Mouse (Mus musculus): ENCODE measurements around the gene Manbal. TPM values are rescaled to one million over a fixed set of nuclear protein-coding genes. Genes with fewer than 3 reads are reported as not detected.

Manbal gene
- polyA plus RNA-seq, 1 experiment from 2014 or later: 85.3 TPM

- H3K4me3 ChIP-seq (ENCODE audit: low read length): peak overlapping the region; percentile 85
- 2% methylated on average over 29 of the region's 98 CpGs for WGBS
- H3K36me3 ChIP-seq (ENCODE audit: control insufficient read depth, insufficient read depth, low read length): peaks cover 5% of the 10 kb centered on the region; the same call in 1 of the 2 replicates
- peak overlapping the region; percentile 92 for H3K27ac ChIP-seq (ENCODE audit: low read length)
- peak overlapping the region; percentile 79 for H3K4me2 ChIP-seq (ENCODE audit: low read depth, low read length)
- peaks cover 37% of the 10 kb centered on the region for H3K4me1 ChIP-seq (replicated peaks; ENCODE audit: control insufficient read depth, insufficient read depth, low read length)
- no peaks in the 10 kb centered on the region for H3K9me3 ChIP-seq (ENCODE audit: control insufficient read depth, low read length)
- ATAC-seq (ENCODE audit: low read depth): peak; percentile 20; the same call in 1 of the 2 replicates
- no peaks in the 10 kb centered on the region for H3K27me3 ChIP-seq (ENCODE audit: control insufficient read depth, insufficient read depth, low read depth, low read length)
- peak overlapping the region; percentile 99 for H3K9ac ChIP-seq (ENCODE audit: low read length)
These were observed 56.9 kb downstream of the Manbal start for GRCm38 (mm10) chr2:157424126-157424903.

GRCm38 (mm10) chr2:157424904-157425642 lies 57.7 kb downstream of the Manbal start:
- Histone ChIP-seq H3K27ac (ENCODE audit: low read length) (peak overlapping the region; percentile 92), H3K36me3 (ENCODE audit: control insufficient read depth, insufficient read depth, low read length) (peaks cover 5% of the 10 kb centered on the region; the same call in 1 of the 2 replicates), H3K27me3 (ENCODE audit: control insufficient read depth, insufficient read depth, low read depth, low read length) (no peaks in the 10 kb centered on the region), H3K9me3 (ENCODE audit: control insufficient read depth, low read length) (no peaks in the 10 kb centered on the region), H3K4me3 (ENCODE audit: low read length) (peak overlapping the region; percentile 85), H3K4me1 (replicated peaks; ENCODE audit: control insufficient read depth, insufficient read depth, low read length) (peaks cover 33% of the 10 kb centered on the region), H3K9ac (ENCODE audit: low read length) (peak overlapping the region; percentile 99), H3K4me2 (ENCODE audit: low read depth, low read length) (peak overlapping the region; percentile 79)
- WGBS: 44% methylated on average over 16 of the region's 16 CpGs
- ATAC-seq (ENCODE audit: low read depth): no peak

GRCm38 (mm10) chr2:157425643-157425988 lies 58.2 kb downstream of the Manbal start:
- Histone ChIP-seq H3K9me3 (ENCODE audit: control insufficient read depth, low read length) (no peaks in the 10 kb centered on the region), H3K27me3 (ENCODE audit: control insufficient read depth, insufficient read depth, low read depth, low read length) (no peaks in the 10 kb centered on the region), H3K4me3 (ENCODE audit: low read length) (peak overlapping the region; percentile 85), H3K4me2 (ENCODE audit: low read depth, low read length) (peak overlapping the region; percentile 79), H3K9ac (ENCODE audit: low read length) (no peak overlapping the region), H3K27ac (ENCODE audit: low read length) (peak overlapping the region; percentile 92; the same call in 1 of the 2 replicates), H3K4me1 (replicated peaks; ENCODE audit: control insufficient read depth, insufficient read depth, low read length) (peaks cover 31% of the 10 kb centered on the region), H3K36me3 (ENCODE audit: control insufficient read depth, insufficient read depth, low read length) (peaks cover 5% of the 10 kb centered on the region; the same call in 1 of the 2 replicates)
- ATAC-seq (ENCODE audit: low read depth): no peak
- 72% methylated on average over 6 of the region's 6 CpGs for WGBS

- peak overlapping the region; percentile 19; the same call in 1 of the 2 replicates for H3K4me2 ChIP-seq (ENCODE audit: low read depth, low read length)
- 0 out of 2 replicates have a peak overlapping the region, but pooled peaks have one; percentile 18 for H3K27ac ChIP-seq (ENCODE audit: low read length)
- H3K4me1 ChIP-seq (replicated peaks; ENCODE audit: control insufficient read depth, insufficient read depth, low read length): peaks cover 37% of the 10 kb centered on the region
- 66% methylated on average over 6 of the region's 6 CpGs for WGBS
- no peak for ATAC-seq (ENCODE audit: low read depth)
- no peak overlapping the region for H3K9ac ChIP-seq (ENCODE audit: low read length)
- 0 out of 2 replicates have a peak overlapping the region, but pooled peaks have one; percentile 4 for H3K4me3 ChIP-seq (ENCODE audit: low read length)
- no peaks in the 10 kb centered on the region for H3K27me3 ChIP-seq (ENCODE audit: control insufficient read depth, insufficient read depth, low read depth, low read length)
- H3K36me3 ChIP-seq (ENCODE audit: control insufficient read depth, insufficient read depth, low read length): peaks cover 5% of the 10 kb centered on the region; the same call in 1 of the 2 replicates
- H3K9me3 ChIP-seq (ENCODE audit: control insufficient read depth, low read length): no peaks in the 10 kb centered on the region
These were observed 58.8 kb downstream of the Manbal start for GRCm38 (mm10) chr2:157426171-157426570.

GRCm38 (mm10) chr2:157427164-157427563 lies 59.8 kb downstream of the Manbal start:
- Histone ChIP-seq H3K27ac (ENCODE audit: low read length) (no peak overlapping the region), H3K27me3 (ENCODE audit: control insufficient read depth, insufficient read depth, low read depth, low read length) (no peaks in the 10 kb centered on the region), H3K36me3 (ENCODE audit: control insufficient read depth, insufficient read depth, low read length) (peaks cover 5% of the 10 kb centered on the region; the same call in 1 of the 2 replicates), H3K9me3 (ENCODE audit: control insufficient read depth, low read length) (no peaks in the 10 kb centered on the region), H3K4me3 (ENCODE audit: low read length) (no peak overlapping the region), H3K9ac (ENCODE audit: low read length) (no peak overlapping the region), H3K4me1 (replicated peaks; ENCODE audit: control insufficient read depth, insufficient read depth, low read length) (peaks cover 43% of the 10 kb centered on the region), H3K4me2 (ENCODE audit: low read depth, low read length) (no peak overlapping the region)
- no peak for ATAC-seq (ENCODE audit: low read depth)
- 79% methylated on average over 5 of the region's 5 CpGs for WGBS

GRCm38 (mm10) chr2:157428351-157429139 lies 61.2 kb downstream of the Manbal start:
- whole genome bisulfite sequencing: 81% methylated on average over 13 of the region's 13 CpGs
- Histone ChIP-seq H3K9ac (ENCODE audit: low read length) (no peak overlapping the region; the same call in 1 of the 2 replicates), H3K4me3 (ENCODE audit: low read length) (no peak overlapping the region), H3K27me3 (ENCODE audit: control insufficient read depth, insufficient read depth, low read depth, low read length) (no peaks in the 10 kb centered on the region), H3K9me3 (ENCODE audit: control insufficient read depth, low read length) (no peaks in the 10 kb centered on the region), H3K4me2 (ENCODE audit: low read depth, low read length) (no peak overlapping the region), H3K27ac (ENCODE audit: low read length) (no peak overlapping the region), H3K36me3 (ENCODE audit: control insufficient read depth, insufficient read depth, low read length) (peaks cover 5% of the 10 kb centered on the region; the same call in 1 of the 2 replicates), H3K4me1 (replicated peaks; ENCODE audit: control insufficient read depth, insufficient read depth, low read length) (peaks cover 45% of the 10 kb centered on the region)
- ATAC-seq (ENCODE audit: low read depth): no peak

GRCm38 (mm10) chr2:157429735-157430134 lies 62.3 kb downstream of the Manbal start:
- Histone ChIP-seq H3K27me3 (ENCODE audit: control insufficient read depth, insufficient read depth, low read depth, low read length) (no peaks in the 10 kb centered on the region), H3K9ac (ENCODE audit: low read length) (no peak overlapping the region), H3K4me2 (ENCODE audit: low read depth, low read length) (no peak overlapping the region), H3K9me3 (ENCODE audit: control insufficient read depth, low read length) (no peaks in the 10 kb centered on the region), H3K4me1 (replicated peaks; ENCODE audit: control insufficient read depth, insufficient read depth, low read length) (peaks cover 57% of the 10 kb centered on the region), H3K36me3 (ENCODE audit: control insufficient read depth, insufficient read depth, low read length) (peaks cover 5% of the 10 kb centered on the region; the same call in 1 of the 2 replicates), H3K4me3 (ENCODE audit: low read length) (no peak overlapping the region), H3K27ac (ENCODE audit: low read length) (no peak overlapping the region)
- ATAC-seq (ENCODE audit: low read depth): no peak
- 82% methylated on average over 7 of the region's 7 CpGs for WGBS

- Histone ChIP-seq H3K9me3 (ENCODE audit: control insufficient read depth, low read length) (no peaks in the 10 kb centered on the region), H3K4me3 (ENCODE audit: low read length) (no peak overlapping the region), H3K9ac (ENCODE audit: low read length) (0 out of 2 replicates have a peak overlapping the region, but pooled peaks have one; percentile 9), H3K4me2 (ENCODE audit: low read depth, low read length) (no peak overlapping the region), H3K4me1 (replicated peaks; ENCODE audit: control insufficient read depth, insufficient read depth, low read length) (peaks cover 68% of the 10 kb centered on the region), H3K36me3 (ENCODE audit: control insufficient read depth, insufficient read depth, low read length) (peaks cover 5% of the 10 kb centered on the region; the same call in 1 of the 2 replicates), H3K27ac (ENCODE audit: low read length) (no peak overlapping the region), H3K27me3 (ENCODE audit: control insufficient read depth, insufficient read depth, low read depth, low read length) (no peaks in the 10 kb centered on the region)
- no peak for ATAC-seq (ENCODE audit: low read depth)
- WGBS: 69% methylated on average over 4 of the region's 4 CpGs
These were observed 63.5 kb downstream of the Manbal start for GRCm38 (mm10) chr2:157430667-157431429.
